Mouse (Mus musculus) heart, embryonic 13.5 days (tissue): ENCODE results near the gene Gimap3. TPM values are rescaled to one million over a fixed set of nuclear protein-coding genes. Genes with fewer than 3 reads are reported as not detected.

Experiments used
- ATAC-seq: fragments of 200-750 bp; cut with Nextera tagmentation; 2 replicates; pipeline ENCODE4 v1.8.0; 2017; ENCODE audit warnings: moderate TSS enrichment; ENCODE audit not compliant: insufficient number of reproducible peaks, low FRiP score, low TSS enrichment; ENCODE audit errors: extremely low read depth
- H3K27ac ChIP-seq: fragments of 300-500 bp; sonication (generic); replicated peaks from 2 replicates; pipeline ENCODE4 v1.5.1; 2015; ENCODE audit warnings: moderate library complexity, mild to moderate bottlenecking, inconsistent platforms
- H3K27me3 ChIP-seq: fragments of 300-500 bp; sonication (generic); replicated peaks from 2 replicates; pipeline ENCODE4 v1.6.1; 2015; ENCODE audit warnings: mild to moderate bottlenecking, inconsistent platforms
- H3K36me3 ChIP-seq: fragments of 300-500 bp; sonication (generic); 2 replicates; pipeline ENCODE4 v1.6.1; 2015; ENCODE audit warnings: mild to moderate bottlenecking, inconsistent platforms
- H3K4me1 ChIP-seq: fragments of 300-500 bp; sonication (generic); 2 replicates; pipeline ENCODE4 v1.6.1; 2015; ENCODE audit warnings: inconsistent platforms
- H3K4me2 ChIP-seq: fragments of 300-500 bp; sonication (generic); 2 replicates; pipeline ENCODE4 v1.6.1; 2015; ENCODE audit warnings: inconsistent platforms, mild to moderate bottlenecking, moderate library complexity
- H3K4me3 ChIP-seq: fragments of 300-500 bp; sonication (generic); 2 replicates; pipeline ENCODE4 v1.5.1; 2015; ENCODE audit warnings: moderate library complexity, mild to moderate bottlenecking, inconsistent platforms
- H3K9ac ChIP-seq: fragments of 300-500 bp; sonication (generic); 2 replicates; pipeline ENCODE4 v1.6.1; 2015; ENCODE audit warnings: inconsistent platforms, mild to moderate bottlenecking, moderate library complexity
- H3K9me3 ChIP-seq: fragments of 300-500 bp; sonication (generic); 2 replicates; pipeline ENCODE4 v1.6.1; 2016; ENCODE audit warnings: inconsistent platforms
- WGBS: fragments of 180-500 bp; shearing (Covaris S2); methylation state at CpG from one replicate; pipeline ENCODE4 v1.1.7; 2015; ENCODE audit warnings: mixed read lengths; 5-methylcytosine and 5-hydroxymethylcytosine counted together
- polyA plus RNA-seq: library from polyadenylated mRNA; unstranded; fragments of >200 nt; fragmentation: Nextera tagmentation; extraction: Ambion mirVana; gene quantifications from 2 replicates; pipeline ENCODE4 v1.2.1, GENCODE M21; 2015

Gimap3 gene
- 0.06 TPM in 1 of 2 replicates, not detected in the other for polyA plus RNA-seq

GRCm38 (mm10) chr6:48770696-48771095 lies at the start of gene Gimap3:
Gimap3 (minus strand) TSS chr6:48770851.
- ATAC-seq = no peak
- 77% methylated on average over 3 of the region's 3 CpGs for WGBS
- H3K9ac ChIP-seq = no peak within 1 kb of the TSS
- no peak within 1 kb of the TSS for H3K4me3 ChIP-seq
- H3K9me3 ChIP-seq = no peaks in the 10 kb centered on the region
- no peaks in the 10 kb centered on the region for H3K27me3 ChIP-seq
- no peak within 1 kb of the TSS for H3K27ac ChIP-seq
- H3K4me2 ChIP-seq = no peak within 1 kb of the TSS
- H3K4me1 ChIP-seq = no peaks in the 10 kb centered on the region
- H3K36me3 ChIP-seq = no peaks in the 10 kb centered on the region

- no peaks in the 10 kb centered on the region for H3K4me1 ChIP-seq
- no peak overlapping the region for H3K9ac ChIP-seq
- H3K27me3 ChIP-seq = no peaks in the 10 kb centered on the region
- no peak overlapping the region for H3K4me3 ChIP-seq
- WGBS = 8% methylated on average over 6 of the region's 6 CpGs
- H3K9me3 ChIP-seq = 0 out of 2 replicates have a peak, but pooled peaks cover 3% of the 10 kb centered on the region
- H3K27ac ChIP-seq = no peak overlapping the region
- no peak overlapping the region for H3K4me2 ChIP-seq
- H3K36me3 ChIP-seq = no peaks in the 10 kb centered on the region
- no peak for ATAC-seq
Measured at GRCm38 (mm10) chr6:48817815-48818214, 47.2 kb upstream of the Gimap3 start.

GRCm38 (mm10) chr6:48815013-48815412 lies 44.4 kb upstream of the Gimap3 start:
- Histone ChIP-seq H3K36me3 (no peaks in the 10 kb centered on the region), H3K4me3 (no peak overlapping the region), H3K4me1 (no peaks in the 10 kb centered on the region), H3K9ac (no peak overlapping the region), H3K4me2 (no peak overlapping the region), H3K27ac (no peak overlapping the region), H3K27me3 (no peaks in the 10 kb centered on the region), H3K9me3 (0 out of 2 replicates have a peak, but pooled peaks cover 3% of the 10 kb centered on the region)
- no peak for ATAC-seq

GRCm38 (mm10) chr6:48809494-48810219 lies 39.0 kb upstream of the Gimap3 start:
- ATAC-seq = no peak
- Histone ChIP-seq H3K9ac (no peak overlapping the region), H3K4me2 (no peak overlapping the region)

GRCm38 (mm10) chr6:48806746-48807145 lies 36.1 kb upstream of the Gimap3 start:
- WGBS = 78% methylated on average over 3 of the region's 3 CpGs
- Histone ChIP-seq H3K4me1 (no peaks in the 10 kb centered on the region), H3K4me2 (no peak overlapping the region), H3K4me3 (no peak overlapping the region), H3K9me3 (0 out of 2 replicates have a peak, but pooled peaks cover 3% of the 10 kb centered on the region), H3K36me3 (no peaks in the 10 kb centered on the region), H3K27me3 (no peaks in the 10 kb centered on the region), H3K9ac (no peak overlapping the region), H3K27ac (no peak overlapping the region)
- ATAC-seq = no peak

More at GRCm38 (mm10) chr6:48809494-48810219, 39.0 kb upstream of the Gimap3 start:
- Histone ChIP-seq H3K4me3 (no peak overlapping the region), H3K36me3 (no peaks in the 10 kb centered on the region), H3K4me1 (no peaks in the 10 kb centered on the region), H3K27me3 (no peaks in the 10 kb centered on the region), H3K9me3 (no peaks in the 10 kb centered on the region), H3K27ac (no peak overlapping the region)
- WGBS = 59% methylated on average over 3 of the region's 3 CpGs

GRCm38 (mm10) chr6:48804346-48804745 lies 33.7 kb upstream of the Gimap3 start:
- 75% methylated on average over 5 of the region's 5 CpGs for WGBS
- H3K9me3 ChIP-seq = 0 out of 2 replicates have a peak, but pooled peaks cover 3% of the 10 kb centered on the region
- H3K4me1 ChIP-seq = no peaks in the 10 kb centered on the region
- no peak for ATAC-seq
- no peak overlapping the region for H3K9ac ChIP-seq
- no peaks in the 10 kb centered on the region for H3K27me3 ChIP-seq
- no peak overlapping the region for H3K4me3 ChIP-seq
- H3K36me3 ChIP-seq = no peaks in the 10 kb centered on the region
- no peak overlapping the region for H3K27ac ChIP-seq
- no peak overlapping the region for H3K4me2 ChIP-seq

GRCm38 (mm10) chr6:48803406-48804051 lies 32.9 kb upstream of the Gimap3 start:
- no peaks in the 10 kb centered on the region for H3K27me3 ChIP-seq
- H3K9me3 ChIP-seq = 0 out of 2 replicates have a peak, but pooled peaks cover 3% of the 10 kb centered on the region
- ATAC-seq = no peak
- H3K4me2 ChIP-seq = no peak overlapping the region
- H3K4me1 ChIP-seq = no peaks in the 10 kb centered on the region
- H3K27ac ChIP-seq = no peak overlapping the region
- H3K9ac ChIP-seq = no peak overlapping the region
- no peaks in the 10 kb centered on the region for H3K36me3 ChIP-seq
- H3K4me3 ChIP-seq = no peak overlapping the region

- no peaks in the 10 kb centered on the region for H3K27me3 ChIP-seq
- H3K4me2 ChIP-seq = no peak overlapping the region
Measured at GRCm38 (mm10) chr6:48801897-48802296, 31.2 kb upstream of the Gimap3 start.

GRCm38 (mm10) chr6:48787867-48788266 lies 17.2 kb upstream of the Gimap3 start:
- WGBS = 75% methylated on average over 2 of the region's 2 CpGs
- no peak overlapping the region for H3K4me2 ChIP-seq

More at GRCm38 (mm10) chr6:48801897-48802296, 31.2 kb upstream of the Gimap3 start:
- H3K4me1 ChIP-seq = no peaks in the 10 kb centered on the region
- no peak overlapping the region for H3K4me3 ChIP-seq
- WGBS = 63% methylated on average over 1 of the region's 1 CpGs
- no peak overlapping the region for H3K9ac ChIP-seq
- no peak overlapping the region for H3K27ac ChIP-seq
- 0 out of 2 replicates have a peak, but pooled peaks cover 3% of the 10 kb centered on the region for H3K9me3 ChIP-seq
- no peaks in the 10 kb centered on the region for H3K36me3 ChIP-seq
- ATAC-seq = no peak

GRCm38 (mm10) chr6:48785601-48786000 lies 14.9 kb upstream of the Gimap3 start:
- Histone ChIP-seq H3K4me1 (0 out of 2 replicates have a peak, but pooled peaks cover 2% of the 10 kb centered on the region), H3K27me3 (no peaks in the 10 kb centered on the region), H3K9ac (no peak overlapping the region), H3K9me3 (no peaks in the 10 kb centered on the region), H3K36me3 (no peaks in the 10 kb centered on the region), H3K4me3 (no peak overlapping the region), H3K27ac (no peak overlapping the region), H3K4me2 (no peak overlapping the region)
- WGBS = 69% methylated on average over 2 of the region's 2 CpGs
- ATAC-seq = no peak

More at GRCm38 (mm10) chr6:48787867-48788266, 17.2 kb upstream of the Gimap3 start:
- ATAC-seq = no peak
- Histone ChIP-seq H3K4me3 (no peak overlapping the region), H3K36me3 (no peaks in the 10 kb centered on the region), H3K27ac (no peak overlapping the region), H3K27me3 (no peaks in the 10 kb centered on the region), H3K9me3 (no peaks in the 10 kb centered on the region), H3K4me1 (0 out of 2 replicates have a peak, but pooled peaks cover 2% of the 10 kb centered on the region), H3K9ac (no peak overlapping the region)

GRCm38 (mm10) chr6:48785189-48785588 lies 14.5 kb upstream of the Gimap3 start:
- no peak for ATAC-seq

More at GRCm38 (mm10) chr6:48785189-48785588, 14.5 kb upstream of the Gimap3 start:
- Histone ChIP-seq H3K9ac (no peak overlapping the region), H3K27ac (no peak overlapping the region), H3K36me3 (no peaks in the 10 kb centered on the region), H3K4me2 (no peak overlapping the region), H3K4me3 (no peak overlapping the region), H3K9me3 (no peaks in the 10 kb centered on the region), H3K27me3 (no peaks in the 10 kb centered on the region), H3K4me1 (0 out of 2 replicates have a peak, but pooled peaks cover 2% of the 10 kb centered on the region)
- WGBS = 56% methylated on average over 1 of the region's 1 CpGs
